Mouse (Mus musculus) c-Kit-negative CD71-positive TER-119-positive erythroid progenitor cells, embryonic 14.5 days (primary cell): ENCODE results near the gene Limd1.
"Not testable (repeated sequence)": the region's sequence is repeated elsewhere in the genome, so short reads cannot be mapped to it uniquely, and the experiment has no call there.

Experiments
- DNase-seq: peaks from one replicate; pipeline ENCODE4 v3.0.0-alpha.2; 2013; ENCODE audit warnings: low read depth, low spot score

Gene Limd1

DNA sequence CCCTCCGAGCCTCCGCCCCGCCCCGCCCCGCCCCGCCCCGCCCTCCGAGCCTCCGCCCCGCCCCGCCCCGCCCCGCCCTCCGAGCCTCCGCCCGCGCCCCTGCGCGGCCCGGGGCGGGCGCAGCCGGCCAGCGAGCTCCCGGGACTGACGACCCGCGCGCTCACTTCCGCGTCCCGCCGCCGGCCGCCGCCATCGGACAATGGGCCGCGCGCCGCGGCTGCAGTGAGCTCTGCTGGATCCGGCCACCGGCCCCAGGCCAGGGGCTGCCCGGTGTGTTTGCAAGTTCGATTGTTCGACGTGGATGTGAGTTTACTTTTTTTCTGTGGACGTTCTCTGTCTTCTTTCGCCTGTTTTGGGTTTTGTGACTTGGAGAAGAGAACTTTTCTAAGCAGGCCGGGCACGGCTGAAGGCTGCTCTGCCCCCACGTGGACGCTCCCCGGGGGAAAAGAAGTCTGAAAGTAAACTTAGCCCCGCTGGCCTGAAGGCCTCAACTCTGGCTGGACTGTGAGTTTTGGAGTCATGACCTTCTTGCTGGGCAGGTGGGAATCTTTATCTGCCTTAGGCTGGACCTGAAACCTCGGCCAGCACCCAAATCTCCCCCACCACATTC lies at the start of gene Limd1:
Gene Limd1 (plus strand): TSS at position 121 of the 610 bp plus-strand sequence.
- no peak for DNase-seq

DNA sequence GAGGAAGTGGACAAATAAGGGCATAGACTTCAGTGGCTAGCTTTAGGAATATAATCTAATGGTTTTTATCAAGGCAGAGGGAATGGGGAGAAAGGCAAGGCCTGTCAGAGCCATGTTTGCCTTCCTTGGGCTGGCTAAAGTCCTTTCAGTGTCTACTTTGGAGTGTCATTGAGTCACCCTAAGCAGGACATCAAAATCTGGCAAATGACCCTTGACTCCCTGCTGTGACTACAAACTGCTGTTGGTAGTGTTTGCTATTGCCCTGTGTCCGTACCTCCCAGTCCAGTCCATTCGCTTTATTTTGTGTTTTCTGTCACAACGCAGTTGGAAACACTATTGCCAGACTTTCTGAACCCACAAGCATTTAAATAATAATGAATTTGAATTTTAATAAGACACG lies 48.6 kb upstream of the Limd1 start:
- no peak for DNase-seq

DNA sequence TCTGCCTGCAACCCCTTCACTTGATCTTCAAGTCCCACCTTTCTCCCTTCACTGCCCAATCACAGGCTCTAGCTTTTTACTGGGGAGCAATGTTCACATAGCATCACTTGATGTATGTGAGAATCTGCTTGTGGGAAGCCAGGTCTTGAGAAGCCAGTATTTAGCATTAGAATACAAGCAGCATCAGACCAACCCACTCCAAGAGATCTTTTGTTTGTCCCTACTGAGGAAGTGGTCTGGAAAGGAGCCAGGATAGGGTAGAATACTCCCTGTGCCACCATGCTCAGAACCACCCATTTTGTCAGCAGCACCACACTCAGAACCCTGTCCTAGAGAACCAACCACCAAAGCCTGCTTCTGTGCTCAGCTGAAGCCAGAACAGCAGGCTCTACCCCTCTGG lies 47.5 kb upstream of the Limd1 start:
- DNase-seq, result no peak

DNA sequence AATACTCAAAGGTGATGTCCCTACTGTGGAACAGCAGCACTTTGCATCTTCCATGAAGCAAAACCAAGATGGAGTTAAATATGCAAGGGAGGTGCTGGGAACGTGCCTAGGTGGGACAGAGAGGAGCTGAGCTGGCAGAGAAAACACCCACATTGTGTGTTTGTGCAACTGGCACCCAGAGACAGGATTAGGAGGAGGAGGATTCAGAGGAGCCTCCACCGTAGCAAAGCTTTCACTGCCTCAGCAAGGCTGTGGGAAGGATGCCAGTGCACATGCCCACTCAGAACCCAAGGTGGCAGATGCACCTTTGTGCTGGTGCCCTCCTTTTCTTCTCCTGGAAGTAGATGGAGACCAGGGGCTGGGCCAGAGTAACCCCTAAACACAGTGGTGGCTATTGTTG lies 40.3 kb upstream of the Limd1 start:
- no peak for DNase-seq

DNA sequence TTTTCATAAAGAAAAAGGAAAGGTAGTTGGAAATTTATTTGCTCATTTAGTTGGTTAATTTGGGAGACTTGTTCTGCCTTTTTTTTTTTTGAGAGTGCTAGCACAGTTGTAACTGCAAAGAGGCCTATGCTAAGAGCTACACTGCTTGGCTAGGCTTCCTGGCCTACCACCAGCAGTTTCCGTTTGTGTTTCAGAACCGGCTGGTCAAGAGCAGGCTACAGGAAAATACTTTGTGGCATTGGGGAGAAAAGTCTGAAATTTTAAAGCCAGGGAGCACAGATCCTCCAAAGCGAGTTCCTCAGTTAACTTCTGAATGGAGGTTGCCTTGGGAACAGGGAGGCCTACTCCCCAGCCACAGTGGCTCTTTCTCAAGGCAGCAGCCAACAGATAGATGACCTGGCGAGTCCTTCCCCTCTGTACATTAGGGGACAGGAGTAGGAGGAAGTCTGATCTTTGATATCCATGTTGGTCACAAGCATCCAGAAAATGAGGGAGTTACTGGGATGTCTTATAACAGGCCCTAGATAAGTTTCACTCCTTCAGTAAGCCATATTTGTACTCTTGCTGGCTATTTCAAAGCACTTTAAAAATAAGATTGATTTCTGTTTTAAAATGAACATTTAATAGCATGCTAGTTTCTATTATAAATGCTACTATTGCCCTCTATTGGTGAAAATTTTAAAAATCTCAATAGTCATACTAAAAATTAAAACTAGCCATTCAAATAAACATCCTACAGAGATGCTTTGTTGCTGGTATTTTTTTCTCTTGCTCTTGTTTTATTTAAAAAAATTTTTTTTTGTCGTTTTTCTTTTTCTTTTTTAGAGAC lies 38.1 kb upstream of the Limd1 start:
- no peak for DNase-seq

DNA sequence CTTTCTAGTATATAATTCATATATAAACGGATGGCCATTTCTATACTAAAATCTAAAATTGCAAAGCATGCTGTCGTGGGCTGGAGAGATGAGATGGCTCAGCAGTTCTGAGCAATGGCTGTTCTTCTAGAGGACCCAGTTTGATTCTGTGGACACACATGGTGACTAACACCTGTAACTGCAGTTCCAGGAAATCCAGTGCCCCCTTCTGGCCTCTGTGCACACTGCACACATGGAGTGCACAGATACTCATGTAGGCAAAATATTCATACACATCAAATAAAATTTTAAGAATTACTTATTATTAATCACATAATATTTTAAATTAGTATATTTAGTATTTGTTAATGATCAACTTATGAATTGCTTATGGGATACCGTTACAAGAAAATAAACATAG lies 31.4 kb upstream of the Limd1 start:
- not testable (repeated sequence) for DNase-seq

DNA sequence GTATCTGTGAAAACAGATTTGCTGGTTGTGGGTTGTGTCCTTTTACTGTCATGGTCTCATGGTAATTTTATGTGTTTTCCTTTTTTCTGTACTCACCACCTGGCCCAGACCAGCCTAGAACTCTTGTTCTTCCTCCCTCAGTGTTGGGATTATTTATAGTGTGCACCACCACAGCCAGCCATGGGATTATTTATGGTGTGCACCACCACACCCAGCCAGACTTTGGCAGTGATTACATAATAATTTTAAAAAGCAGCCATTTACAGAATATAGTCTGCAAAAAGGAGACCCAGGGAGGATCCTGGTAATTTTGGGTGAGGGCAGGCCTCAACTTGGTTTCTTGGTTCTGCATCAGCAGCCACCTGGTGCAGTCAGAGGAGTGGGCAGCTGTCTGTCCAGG lies 29.9 kb upstream of the Limd1 start:
- DNase-seq, result no peak

DNA sequence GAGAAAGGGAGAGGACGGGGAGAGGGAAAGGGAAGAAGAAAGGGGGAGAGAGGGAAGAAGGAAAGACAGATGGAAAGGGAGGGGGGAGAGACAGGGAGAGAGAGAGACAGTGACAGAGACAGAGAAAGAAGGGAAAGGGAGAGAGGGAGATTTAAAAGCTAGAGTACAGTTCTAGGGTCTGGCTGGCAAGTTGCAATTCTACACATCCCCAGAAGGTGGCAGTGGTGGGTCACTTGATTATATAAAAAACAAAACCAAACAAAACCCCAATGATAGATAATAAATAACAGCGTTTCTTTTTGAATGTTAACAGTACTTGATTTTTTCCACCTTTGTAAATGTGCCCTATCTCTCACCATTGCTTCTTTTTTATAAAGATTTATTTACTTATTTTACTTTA lies 28.3 kb upstream of the Limd1 start:
- DNase-seq, result peak; percentile 52

DNA sequence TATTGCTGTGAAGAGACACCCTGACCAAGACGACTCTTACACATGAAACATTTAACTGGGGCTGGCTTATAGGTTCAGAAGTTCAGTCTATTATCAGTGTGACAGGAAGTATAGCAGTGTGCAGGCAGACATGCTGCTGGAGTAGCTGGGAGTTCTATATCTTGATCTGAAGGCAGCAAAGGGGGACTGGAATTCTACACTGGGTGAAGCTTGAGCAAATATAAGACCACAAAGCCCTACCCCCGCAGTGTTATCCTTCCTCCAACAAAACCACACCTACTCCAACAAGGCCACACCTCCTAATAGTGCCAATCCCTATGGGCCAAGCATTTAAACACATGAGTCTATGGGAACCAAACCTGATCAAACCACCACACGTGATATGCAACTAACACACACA lies 26.7 kb upstream of the Limd1 start:
- DNase-seq, result no peak

DNA sequence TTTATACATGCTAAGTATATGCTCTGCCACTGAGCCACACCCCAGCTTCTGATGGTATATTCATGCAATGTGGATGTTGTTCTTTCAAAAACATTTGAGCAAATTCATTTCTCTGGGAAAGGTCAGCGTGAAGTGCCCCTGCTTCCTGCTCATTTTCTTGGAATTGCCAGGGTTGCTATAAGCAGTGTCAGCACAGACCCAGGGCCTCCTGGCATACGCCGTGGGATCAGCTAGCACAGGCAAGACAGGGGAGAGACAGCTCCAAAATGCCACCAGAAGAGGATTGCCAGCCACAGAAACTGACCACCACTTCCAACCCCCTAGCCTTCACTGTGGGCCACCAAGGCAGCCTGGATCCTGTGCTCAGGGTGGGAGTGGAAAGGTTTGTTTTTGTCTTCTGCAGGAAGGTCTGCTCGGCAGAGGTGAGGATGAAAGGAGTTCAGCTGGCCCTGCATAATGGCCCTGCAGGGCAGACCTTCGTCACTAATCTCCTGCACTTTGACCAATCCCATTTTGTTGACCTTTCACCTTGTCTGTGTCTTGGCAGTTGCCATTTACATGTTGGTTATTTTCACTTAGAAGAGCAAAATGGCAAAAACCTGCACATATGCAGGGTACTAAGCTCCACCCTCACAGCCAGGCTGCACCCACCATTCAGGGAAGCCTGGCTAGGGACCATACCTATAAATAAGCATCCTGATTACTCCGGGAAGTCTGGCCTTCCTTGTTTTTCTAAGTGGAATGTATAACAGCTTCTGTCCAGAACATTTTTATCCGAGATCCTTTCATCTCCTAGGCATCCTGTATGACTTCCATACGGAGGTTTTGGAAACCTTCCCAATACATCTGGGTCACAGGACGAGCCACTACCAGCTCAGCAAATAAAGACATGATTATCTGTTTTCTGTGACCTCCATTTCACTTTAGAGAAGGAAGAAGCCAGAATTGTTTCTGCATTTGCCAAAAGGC lies 21.6 kb upstream of the Limd1 start:
- no peak for DNase-seq

DNA sequence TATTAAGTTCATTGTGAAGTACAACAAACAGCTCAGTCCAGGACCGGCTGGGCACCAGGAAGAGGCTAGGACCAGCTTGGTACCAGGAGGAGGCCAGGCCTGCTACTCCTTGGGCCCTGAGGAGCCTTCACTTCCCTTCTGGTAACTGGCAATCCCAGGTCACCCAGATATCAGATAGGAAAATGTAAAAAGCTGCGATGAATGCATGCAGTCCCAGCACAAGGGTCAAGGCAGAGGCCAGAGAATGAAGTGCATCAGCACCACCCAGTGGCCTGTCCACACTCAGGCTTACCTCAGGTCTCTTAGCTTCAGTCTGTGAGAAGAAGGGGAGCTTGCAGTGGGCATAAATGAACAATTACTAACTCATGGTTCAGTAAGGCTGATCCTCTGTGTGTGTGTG lies 20.9 kb upstream of the Limd1 start:
- DNase-seq, result no peak

DNA sequence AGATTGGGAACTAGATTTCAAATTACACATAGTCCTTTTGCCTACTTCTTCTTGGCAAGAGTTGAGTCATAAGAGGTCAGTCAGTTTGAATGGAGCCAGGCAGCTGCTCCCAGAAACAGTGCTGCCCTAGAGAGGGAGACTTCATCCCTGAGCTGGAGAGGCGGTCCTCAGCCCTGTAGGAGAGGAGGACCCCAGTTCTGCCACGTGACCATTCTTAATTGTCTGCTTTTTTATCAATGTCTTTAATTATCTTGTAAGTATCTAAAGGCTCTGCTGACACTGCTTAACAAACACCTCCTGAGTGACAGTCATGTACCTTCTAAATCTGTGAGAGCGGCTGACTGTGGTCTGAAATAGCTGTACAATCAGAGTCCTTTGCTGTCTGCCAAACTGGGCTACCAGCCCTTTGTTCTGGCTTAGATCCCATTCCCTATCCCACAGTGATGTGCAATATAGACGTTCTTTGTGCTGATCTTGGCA lies 11.3 kb upstream of the Limd1 start:
- no peak for DNase-seq

DNA sequence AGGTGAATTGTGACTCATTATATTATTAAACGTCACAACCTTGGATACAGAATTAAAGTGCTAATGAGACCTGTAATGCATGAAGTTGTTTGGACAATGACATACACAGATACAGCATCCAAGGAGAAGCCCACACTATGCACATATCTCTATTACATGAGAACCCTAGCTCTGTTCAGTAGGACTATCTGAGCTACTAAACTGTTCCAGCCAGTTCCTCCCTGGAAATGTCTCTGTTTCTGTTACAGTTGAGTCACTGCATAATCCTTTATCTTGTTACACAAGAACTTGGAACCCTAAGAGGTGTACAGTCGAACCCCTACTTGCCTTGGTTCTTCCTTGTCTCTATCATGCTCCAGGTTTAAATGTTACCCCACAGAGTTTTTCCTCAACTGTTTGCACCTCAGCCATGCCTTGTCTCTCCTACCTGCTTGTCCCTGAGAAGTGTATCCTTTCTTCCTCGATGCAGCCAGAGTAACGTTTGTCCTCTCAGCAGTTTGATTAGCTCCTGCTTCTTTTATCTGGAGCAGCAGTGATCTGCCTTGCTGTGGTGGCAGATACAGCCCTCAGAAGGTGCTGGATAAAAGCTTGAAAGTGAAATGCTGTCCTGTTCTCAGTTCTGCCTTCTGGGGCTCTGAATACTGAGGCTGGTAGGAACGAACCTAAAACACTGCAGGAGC lies 10.0 kb upstream of the Limd1 start:
- DNase-seq, result no peak

DNA sequence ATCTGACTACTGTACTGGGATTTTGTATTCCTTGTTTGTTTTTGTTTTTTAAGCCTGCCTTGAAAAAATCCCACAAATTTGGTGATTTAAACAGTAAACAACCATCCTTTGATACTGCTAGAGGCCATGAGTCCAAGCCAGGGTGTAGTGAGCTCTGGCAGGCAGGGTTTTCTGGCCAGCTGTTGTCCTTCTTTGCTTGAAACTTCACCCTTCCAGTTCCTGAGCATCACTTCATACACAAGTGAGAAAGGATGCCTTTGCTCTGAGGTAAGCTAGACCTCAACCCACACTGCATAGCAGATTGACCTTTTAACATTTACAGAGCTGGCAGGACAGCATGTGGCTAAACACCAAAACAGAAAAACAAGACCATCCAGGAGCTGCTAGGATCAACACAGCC lies 9.4 kb upstream of the Limd1 start:
- no peak for DNase-seq

DNA sequence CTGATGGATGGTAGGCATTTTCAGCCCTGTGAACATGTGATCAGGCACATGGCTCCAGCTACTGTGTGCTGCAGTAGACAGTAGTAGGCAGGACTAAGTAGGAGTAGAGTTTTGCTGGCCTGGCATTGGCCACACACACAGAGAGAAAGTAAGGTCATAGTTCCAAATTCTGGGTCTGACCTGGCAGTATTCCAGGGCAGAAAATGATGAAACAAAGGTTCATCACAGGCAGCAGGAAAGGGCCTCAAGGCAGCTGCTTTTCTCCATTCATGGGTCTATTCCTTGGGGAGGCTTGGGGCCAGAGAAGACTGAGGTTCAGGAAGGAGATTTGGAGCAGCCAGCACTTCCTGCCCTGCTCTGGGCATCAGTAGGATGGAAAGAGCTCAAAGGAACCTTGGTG lies 5.1 kb upstream of the Limd1 start:
- no peak for DNase-seq

DNA sequence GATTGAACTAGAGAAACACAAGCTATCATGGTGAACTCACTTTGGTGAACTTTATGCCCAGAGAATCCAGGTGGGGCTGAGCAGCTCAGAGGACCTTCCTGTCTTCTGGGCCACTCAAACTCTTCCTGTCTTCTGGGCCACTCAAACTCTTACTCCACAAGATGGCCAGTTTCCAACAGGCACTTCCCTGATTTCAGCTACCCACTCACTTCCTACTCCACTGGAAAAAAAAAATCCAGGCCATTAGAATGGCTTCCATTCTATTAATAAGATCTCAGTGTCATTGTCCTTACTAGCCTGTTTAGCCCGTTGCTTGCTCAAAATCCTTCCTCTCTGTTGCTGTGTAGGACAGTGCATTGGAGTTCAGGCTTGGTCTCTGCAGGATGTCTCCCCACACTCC lies 2.9 kb upstream of the Limd1 start:
- no peak for DNase-seq

DNA sequence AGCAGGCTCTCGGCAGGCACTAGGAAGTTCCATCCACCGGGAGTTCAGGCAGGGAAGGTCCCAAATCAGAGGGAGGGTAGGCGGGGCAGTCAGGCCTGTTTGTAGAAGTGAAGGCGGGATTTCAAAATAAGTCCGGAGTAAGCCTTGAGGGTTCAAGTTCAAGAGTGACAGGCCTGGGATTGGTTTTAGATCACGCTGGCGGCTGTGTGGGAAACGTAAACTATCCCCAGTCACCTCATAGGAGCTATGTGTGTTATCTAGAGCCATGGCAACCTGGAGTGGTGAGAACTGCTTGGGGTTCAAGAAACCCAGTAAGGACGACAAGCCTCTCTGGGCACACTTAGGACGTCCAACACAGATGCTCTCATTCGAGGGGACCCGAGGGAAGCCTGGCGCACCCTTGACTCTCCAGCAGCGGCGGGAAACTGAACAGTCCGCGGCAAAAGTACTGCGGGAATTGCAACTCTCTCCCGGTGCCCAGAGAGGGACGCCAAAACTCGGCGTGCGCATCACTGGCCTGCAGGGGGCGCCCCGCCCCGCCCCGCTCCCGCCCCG lies 398 bp upstream of the Limd1 start:
- DNase-seq, result no peak

DNA sequence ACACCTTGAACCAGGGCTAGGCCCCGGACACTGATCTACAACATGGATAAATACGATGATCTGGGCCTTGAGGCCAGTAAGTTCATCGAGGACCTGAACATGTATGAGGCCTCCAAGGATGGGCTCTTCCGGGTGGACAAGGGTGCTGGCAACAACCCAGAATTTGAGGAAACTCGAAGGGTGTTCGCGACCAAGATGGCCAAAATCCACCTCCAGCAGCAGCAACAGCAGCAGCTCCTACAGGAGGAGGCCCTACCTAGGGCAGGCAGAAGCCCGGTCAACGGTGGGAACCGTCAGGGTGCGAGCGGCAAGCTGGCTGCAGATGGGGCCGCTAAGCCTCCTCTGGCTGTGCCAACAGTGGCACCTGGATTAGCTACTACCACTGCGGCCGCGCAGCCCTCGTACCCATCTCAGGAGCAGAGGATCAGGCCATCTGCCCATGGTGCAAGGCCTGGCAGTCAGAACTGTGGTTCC lies 727 bp downstream of the Limd1 start:
- no peak for DNase-seq

DNA sequence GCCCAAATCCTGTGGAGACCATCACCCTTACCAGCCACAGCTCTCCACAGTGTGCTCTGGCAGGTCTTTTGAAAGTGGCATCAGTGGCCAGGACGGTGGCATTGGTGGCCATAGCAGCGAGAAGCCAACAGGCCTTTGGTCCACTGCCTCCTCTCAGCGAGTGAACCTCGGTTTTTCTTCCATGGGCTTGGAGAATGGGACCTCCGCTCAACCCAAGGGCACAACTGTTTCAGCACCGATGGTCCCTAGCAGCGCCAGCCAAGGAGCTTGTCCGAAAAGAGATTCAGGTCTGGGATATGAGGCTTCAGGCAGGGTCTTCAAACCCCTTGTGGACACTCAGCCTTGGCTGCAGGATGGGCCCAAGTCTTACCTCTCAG lies 1.4 kb downstream of the Limd1 start:
- DNase-seq, result no peak

DNA sequence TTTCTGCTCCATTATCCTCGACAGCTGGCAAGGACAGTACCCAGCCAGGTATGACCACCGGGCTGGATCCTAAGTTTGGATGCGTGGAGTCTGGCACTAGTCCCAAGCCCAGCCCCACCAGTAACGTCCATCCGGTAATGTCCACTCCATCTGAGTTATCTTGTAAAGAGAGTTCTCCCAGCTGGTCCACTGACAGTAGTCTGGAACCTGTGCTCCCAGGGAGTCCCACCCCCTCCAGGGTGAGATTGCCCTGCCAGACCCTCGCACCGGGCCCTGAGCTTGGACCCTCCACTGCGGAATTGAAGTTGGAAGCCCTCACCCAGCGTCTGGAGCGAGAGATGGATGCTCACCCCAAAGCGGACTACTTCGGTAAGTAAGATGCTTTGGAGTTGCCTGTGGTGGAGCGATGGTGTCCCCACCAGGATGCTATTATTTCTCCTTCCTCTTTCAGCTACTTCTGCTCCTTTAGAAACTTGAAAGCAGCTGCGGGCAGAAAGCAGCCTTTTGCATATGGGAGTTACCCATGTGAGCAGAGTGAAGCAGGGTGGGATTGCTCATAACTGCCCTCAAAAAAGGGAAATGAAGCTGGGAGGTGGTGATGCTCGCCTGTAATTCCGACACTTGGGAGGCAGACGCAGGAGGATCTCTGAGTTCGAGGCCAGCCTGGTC lies 1.9 kb downstream of the Limd1 start:
- no peak for DNase-seq

DNA sequence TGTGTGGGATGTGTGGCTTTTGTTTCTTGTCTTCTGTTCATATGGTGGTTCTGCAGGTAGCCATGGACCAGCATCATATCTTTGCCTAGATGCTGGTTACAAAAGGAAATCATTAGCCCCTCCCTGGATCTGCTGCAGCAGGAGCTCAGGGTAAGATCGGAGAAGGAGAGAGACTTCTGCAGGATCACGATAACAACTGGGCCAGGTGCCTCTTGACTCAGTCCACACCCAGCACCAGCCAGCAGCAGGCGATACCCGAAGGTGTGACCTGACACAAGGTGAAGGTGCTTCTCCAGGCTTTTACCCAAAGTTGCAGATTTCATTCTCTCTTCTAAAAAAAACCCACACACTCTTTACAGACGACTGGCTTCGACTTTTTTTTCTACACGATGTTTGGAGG lies 2.6 kb downstream of the Limd1 start:
- peak; percentile 67 for DNase-seq
